8 mouse cellular contexts compared by ENCODE assay signal in genomic region chr7:105777797-105778552, GRCm38 (mm10). TPM values are rescaled to one million over a fixed set of nuclear protein-coding genes. Genes with fewer than 3 reads are reported as not detected.
DNase-seq lines count a peak whose midpoint lies in the region; ATAC-seq lines count a peak whose summit lies in the region.

No protein-coding gene starts in this region.

- no peaks in the 10 kb centered on the region for H3K9me3 ChIP-seq in forebrain, embryonic 13.5 days (replicated peaks)

- H3K4me3 ChIP-seq in forebrain, embryonic 13.5 days, result no peak overlapping the region

- peak; percentile 13; the same call in 1 of the 2 replicates for ATAC-seq in forebrain, embryonic 13.5 days

- H3K4me2 ChIP-seq in forebrain, embryonic 13.5 days, result peak overlapping the region; percentile 28

- peaks cover 55% of the 10 kb centered on the region for H3K4me1 ChIP-seq in forebrain, embryonic 13.5 days

- peak; percentile 48 for DNase-seq in ovary, postnatal 14 days (ENCODE audit: low spot score)
- DNase-seq in ovary, postnatal 36 days (ENCODE audit: low spot score), result no peak
- DNase-seq in heart, postnatal 25 days (ENCODE audit: low spot score), result peak; percentile 76
- DNase-seq in kidney, postnatal 4 days, result peak; percentile 74 to 82
- peak; percentile 88 for DNase-seq in mesoderm, embryonic 11.5 days (ENCODE audit: low read depth, low spot score)
- no peak for DNase-seq in right cerebral cortex, postnatal 14 days
- no peak for DNase-seq in cerebellum, adult 9-10 months

- H3K36me3 ChIP-seq in forebrain, embryonic 13.5 days (ENCODE audit: poor library complexity, severe bottlenecking), result peaks cover 85% of the 10 kb centered on the region

- peak overlapping the region; percentile 40 for H3K9ac ChIP-seq in forebrain, embryonic 13.5 days

- no peaks in the 10 kb centered on the region for H3K27me3 ChIP-seq in forebrain, embryonic 13.5 days

- intact Hi-C loops in heart, postnatal 25 days (cut with DNase I), result loop anchor here (2.0 kb wide), 1 partner anchor 31 kb away; no protein-coding TSS in a partner anchor

- H3K27ac ChIP-seq in forebrain, embryonic 13.5 days, result peak overlapping the region; percentile 61

- WGBS in forebrain, embryonic 13.5 days, result 74% methylated on average over 13 of the region's 13 CpGs

RNA-seq across cellular contexts. Expression of gene Dchs1, which starts 9.5 kb away (rescaled TPM):
- 16.5 and 18.8 TPM in 2 replicates for polyA plus RNA-seq in forebrain, embryonic 13.5 days (2015; fragmentation: Nextera tagmentation; extraction: Ambion mirVana)
- total RNA-seq in heart, postnatal 25 days (2021), result 10 to 100 TPM in 1 of 2 experiments, 1 to 10 TPM in 1; 9.1 to 10.6 TPM

RNA-seq across cellular contexts. Expression of gene Tpp1, which starts 25.9 kb away (rescaled TPM):
- 29.5 and 36.8 TPM in 2 replicates for polyA plus RNA-seq in forebrain, embryonic 13.5 days (2015; fragmentation: Nextera tagmentation; extraction: Ambion mirVana)
- total RNA-seq in heart, postnatal 25 days (2021), result 10 to 100 TPM; 37.4 to 40.7 TPM

RNA-seq across cellular contexts. Expression of gene Mrpl17, which starts 32.9 kb away (rescaled TPM):
- 244 and 255 TPM in 2 replicates for polyA plus RNA-seq in forebrain, embryonic 13.5 days (2015; fragmentation: Nextera tagmentation; extraction: Ambion mirVana)
- 100 to 1,000 TPM; 108 to 110 TPM for total RNA-seq in heart, postnatal 25 days (2021)

RNA-seq across cellular contexts. Expression of gene Taf10, which starts 33.8 kb away (rescaled TPM):
- polyA plus RNA-seq in forebrain, embryonic 13.5 days (2015; fragmentation: Nextera tagmentation; extraction: Ambion mirVana), result 137 and 141 TPM in 2 replicates
- 10 to 100 TPM; 90.1 to 90.3 TPM for total RNA-seq in heart, postnatal 25 days (2021)

RNA-seq across cellular contexts. Expression of gene Rrp8, which starts 40.8 kb away (rescaled TPM):
- 31.2 and 35.4 TPM in 2 replicates for polyA plus RNA-seq in forebrain, embryonic 13.5 days (2015; fragmentation: Nextera tagmentation; extraction: Ambion mirVana)
- total RNA-seq in heart, postnatal 25 days (2021), result 1 to 10 TPM; 9.5 TPM

Comparison
In these comparisons a context has a peak if more than half of its experiments do, and no peak if none do; other contexts are left out.
1. DNase-seq: peak in ovary, postnatal 14 days (single experiment), heart, postnatal 25 days (single experiment), kidney, postnatal 4 days (2 of 2) and mesoderm, embryonic 11.5 days (single experiment); none in ovary, postnatal 36 days (single experiment), right cerebral cortex, postnatal 14 days (single experiment) and cerebellum, adult 9-10 months (single experiment).